Mouse (Mus musculus) small intestine, adult 2 months (tissue): ENCODE measurements around the gene Mmp8. TPM values are rescaled to one million over a fixed set of nuclear protein-coding genes. Genes with fewer than 3 reads are reported as not detected.
A peak's percentile ranks its signal among the peaks of the same experiment; 100 is the strongest.

Experiments used
- H3K27ac ChIP-seq: fragments of 200-500 bp; 2 replicates; pipeline ENCODE4 v1.5.1; 2012; ENCODE audit warnings: low read depth, low read length, control low read depth, inconsistent platforms; ENCODE audit not compliant: insufficient read depth
- H3K27me3 ChIP-seq: fragments of 200-500 bp; 2 replicates; pipeline ENCODE4 v1.6.1; 2012; ENCODE audit warnings: mild to moderate bottlenecking, moderate library complexity, low read length, inconsistent platforms; ENCODE audit not compliant: control insufficient read depth, insufficient read depth
- H3K36me3 ChIP-seq: fragments of 200-500 bp; 2 replicates; pipeline ENCODE4 v1.6.1; 2012; ENCODE audit warnings: mild to moderate bottlenecking, low read length, control low read depth, inconsistent platforms; ENCODE audit not compliant: control insufficient read depth, insufficient read depth
- H3K4me1 ChIP-seq: fragments of 200-500 bp; 2 replicates; pipeline ENCODE4 v1.6.1; 2012; ENCODE audit warnings: low read length, inconsistent platforms, mixed read lengths; ENCODE audit not compliant: control insufficient read depth, insufficient read depth, insufficient read length
- H3K4me3 ChIP-seq: fragments of 200-500 bp; 2 replicates; pipeline ENCODE4 v1.5.1; 2012; ENCODE audit warnings: low read depth, mild to moderate bottlenecking, control low read depth, inconsistent platforms, low read length, moderate library complexity
- CTCF ChIP-seq: fragments of 200-500 bp; IDR thresholded peaks from 2 replicates; pipeline ENCODE4 v1.5.1; 2012; ENCODE audit warnings: low read depth, mild to moderate bottlenecking, control low read depth, inconsistent platforms, low read length, moderate library complexity, mixed read lengths; ENCODE audit not compliant: insufficient replicate concordance, insufficient read length; ENCODE audit errors: extremely low read depth
- POLR2A ChIP-seq: fragments of 200-500 bp; IDR thresholded peaks from 2 replicates; pipeline ENCODE4 v1.6.1; 2012; ENCODE audit warnings: low read depth, mild to moderate bottlenecking, control low read depth, inconsistent platforms, low read length, moderate library complexity
- WGBS: fragments of 180-500 bp; shearing (Covaris S2); methylation state at CpG from one replicate; pipeline ENCODE4 v1.1.7; 2018; 5-methylcytosine and 5-hydroxymethylcytosine counted together
- polyA plus RNA-seq: library from polyadenylated mRNA; depleted of rRNA; stranded (reverse); fragments of >200 nt; gene quantifications from 2 replicates; pipeline ENCODE4 v1.2.3, GENCODE M21; 2012

Gene Mmp8
- polyA plus RNA-seq, 1 experiment: not detected

DNA sequence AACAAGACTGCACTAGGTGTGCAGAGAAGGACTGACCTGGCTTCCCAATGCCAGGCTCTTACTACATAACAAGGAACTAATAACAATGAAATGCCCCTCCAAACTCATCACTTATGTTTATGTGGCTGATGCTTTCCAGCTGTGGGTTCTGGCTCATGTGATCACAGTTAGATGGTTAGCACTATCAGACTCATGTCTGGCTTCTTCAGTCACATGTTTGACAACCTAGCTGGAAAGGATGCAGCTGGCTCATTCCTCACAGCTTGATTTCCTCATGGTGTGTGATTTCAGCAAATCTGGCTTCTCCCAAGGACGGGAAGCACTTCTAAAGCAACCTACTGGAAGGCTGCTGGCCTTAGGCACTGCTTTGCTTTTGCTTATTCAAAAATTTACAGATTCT lies 12.8 kb upstream of the Mmp8 start:
- H3K4me1 ChIP-seq: no peaks in the 10 kb centered on the region
- H3K4me3 ChIP-seq: no peak overlapping the region
- 68% methylated on average over 1 of the region's 1 CpGs for WGBS
- TF ChIP-seq CTCF (no peak), POLR2A (no peak)
- no peaks in the 10 kb centered on the region for H3K36me3 ChIP-seq
- H3K27me3 ChIP-seq: no peaks in the 10 kb centered on the region
- H3K27ac ChIP-seq: no peak overlapping the region

DNA sequence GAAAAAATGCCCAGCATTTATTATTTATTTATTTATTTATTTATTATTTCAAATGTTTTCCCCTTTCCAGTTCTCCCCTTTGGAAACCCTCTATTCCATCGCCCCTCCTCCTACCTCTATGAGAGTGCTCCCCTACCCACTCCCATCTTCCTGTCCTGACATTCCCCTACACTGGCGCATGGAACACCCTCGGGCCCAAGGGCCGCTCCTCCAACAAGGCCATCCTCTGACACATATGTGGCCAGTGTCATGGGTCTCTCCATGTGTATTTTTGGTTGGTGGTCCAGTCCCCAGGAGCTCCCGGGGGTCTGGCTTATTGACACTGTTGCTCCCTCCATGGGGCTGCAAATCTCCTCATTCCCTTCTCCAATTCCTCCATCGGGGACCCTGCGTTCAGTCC lies 12.3 kb upstream of the Mmp8 start:
- 88% methylated on average over 7 of the region's 7 CpGs for WGBS
- Histone ChIP-seq H3K27me3 (no peaks in the 10 kb centered on the region), H3K27ac (peak overlapping the region; percentile 41; the same call in 1 of the 2 replicates), H3K4me3 (no peak overlapping the region), H3K36me3 (no peaks in the 10 kb centered on the region), H3K4me1 (no peaks in the 10 kb centered on the region)
- TF ChIP-seq CTCF: no peak
- TF ChIP-seq POLR2A: no peak

DNA sequence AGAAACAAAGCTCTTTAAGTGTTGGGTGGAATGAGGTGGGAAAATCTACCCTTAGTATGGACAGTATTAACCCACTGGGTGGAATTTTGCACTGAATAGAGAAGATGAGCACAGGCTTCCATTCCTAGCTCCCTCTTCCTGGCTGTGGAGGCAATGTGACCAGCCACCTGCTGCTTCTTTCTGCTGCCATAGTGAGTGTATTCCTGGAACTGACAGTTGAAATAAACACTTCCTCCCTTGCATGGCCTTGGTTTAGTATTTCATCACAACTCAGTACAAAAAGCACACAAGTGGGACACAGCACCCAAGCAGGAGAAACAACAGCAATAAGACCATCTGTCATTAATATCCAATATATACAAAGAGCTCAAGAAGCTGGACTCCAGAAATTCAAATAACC lies 6.3 kb upstream of the Mmp8 start:
- TF ChIP-seq CTCF (no peak), POLR2A (no peak)
- Histone ChIP-seq H3K27me3 (no peaks in the 10 kb centered on the region), H3K36me3 (no peaks in the 10 kb centered on the region), H3K27ac (no peak overlapping the region), H3K4me3 (no peak overlapping the region), H3K4me1 (no peaks in the 10 kb centered on the region)

DNA sequence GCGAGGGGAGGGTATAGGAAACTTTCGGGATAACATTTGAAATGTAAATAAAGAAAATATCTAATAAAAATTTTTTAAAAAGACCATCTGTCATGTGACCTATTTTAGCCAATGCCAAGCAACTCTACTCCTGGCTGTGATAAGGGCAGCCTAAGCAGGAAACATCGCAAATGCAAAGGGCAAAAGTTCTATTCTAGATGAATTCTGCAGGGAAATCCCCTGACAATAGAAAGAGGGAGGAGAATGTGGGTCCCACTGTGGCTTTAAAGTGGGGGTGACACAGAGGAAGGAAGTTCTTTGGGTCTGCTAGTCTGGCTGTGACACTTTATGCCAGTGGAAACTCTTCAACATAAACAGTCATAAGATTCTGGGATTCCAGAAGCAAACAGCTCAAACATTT lies 4.7 kb upstream of the Mmp8 start:
- no peak overlapping the region for H3K4me3 ChIP-seq
- TF ChIP-seq POLR2A: no peak
- TF ChIP-seq CTCF: no peak
- H3K4me1 ChIP-seq: no peaks in the 10 kb centered on the region
- H3K27me3 ChIP-seq: no peaks in the 10 kb centered on the region
- H3K36me3 ChIP-seq: no peaks in the 10 kb centered on the region
- WGBS: 55% methylated on average over 3 of the region's 3 CpGs
- H3K27ac ChIP-seq: no peak overlapping the region

DNA sequence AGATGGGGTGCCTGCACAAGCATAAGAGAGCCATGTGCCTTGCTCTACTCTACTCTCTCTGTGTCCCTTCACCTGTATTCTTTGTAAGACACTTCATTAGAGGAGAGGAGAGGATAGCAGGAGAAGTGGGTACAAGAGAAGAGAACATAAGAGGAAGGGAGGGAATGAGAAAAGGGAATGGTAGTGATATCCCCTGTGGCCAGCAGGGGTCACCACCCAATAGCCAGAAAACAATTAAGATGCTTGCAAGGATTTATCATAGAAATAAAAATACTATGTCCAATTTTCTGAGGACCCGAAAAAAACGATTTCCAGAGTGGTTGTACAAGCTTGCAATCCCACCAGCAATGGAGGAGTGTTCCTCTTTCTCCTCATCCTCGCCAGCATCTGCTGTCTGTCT lies 3.9 kb upstream of the Mmp8 start:
- Histone ChIP-seq H3K4me1 (no peaks in the 10 kb centered on the region), H3K36me3 (no peaks in the 10 kb centered on the region), H3K27me3 (no peaks in the 10 kb centered on the region), H3K4me3 (no peak overlapping the region), H3K27ac (no peak overlapping the region)
- WGBS: 27% methylated on average over 3 of the region's 3 CpGs
- TF ChIP-seq CTCF: no peak
- TF ChIP-seq POLR2A: no peak

DNA sequence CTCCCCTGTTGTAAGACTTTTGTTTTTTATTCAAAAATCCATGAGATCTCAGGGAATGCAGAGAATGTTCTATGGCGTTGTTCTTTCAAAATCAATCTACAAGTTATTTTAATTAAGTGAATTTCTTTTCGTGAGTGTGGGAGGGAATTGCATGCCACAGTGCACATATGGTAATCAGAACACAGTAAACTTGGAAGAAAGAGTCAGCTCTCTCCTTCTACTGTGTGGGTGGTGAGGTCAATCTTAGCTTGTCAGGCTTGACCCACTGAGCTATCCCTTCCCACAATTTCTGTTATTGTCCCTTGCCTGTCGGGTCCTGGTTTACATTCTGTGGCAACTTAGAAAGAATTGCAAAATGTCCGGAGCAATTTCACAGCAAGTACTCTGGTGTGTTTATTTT lies 1.8 kb downstream of the Mmp8 start:
- Histone ChIP-seq H3K27me3 (no peaks in the 10 kb centered on the region), H3K27ac (no peak overlapping the region), H3K36me3 (no peaks in the 10 kb centered on the region), H3K4me1 (no peaks in the 10 kb centered on the region), H3K4me3 (no peak overlapping the region)
- no peak for TF ChIP-seq POLR2A
- TF ChIP-seq CTCF: no peak
- 73% methylated on average over 4 of the region's 4 CpGs for WGBS

DNA sequence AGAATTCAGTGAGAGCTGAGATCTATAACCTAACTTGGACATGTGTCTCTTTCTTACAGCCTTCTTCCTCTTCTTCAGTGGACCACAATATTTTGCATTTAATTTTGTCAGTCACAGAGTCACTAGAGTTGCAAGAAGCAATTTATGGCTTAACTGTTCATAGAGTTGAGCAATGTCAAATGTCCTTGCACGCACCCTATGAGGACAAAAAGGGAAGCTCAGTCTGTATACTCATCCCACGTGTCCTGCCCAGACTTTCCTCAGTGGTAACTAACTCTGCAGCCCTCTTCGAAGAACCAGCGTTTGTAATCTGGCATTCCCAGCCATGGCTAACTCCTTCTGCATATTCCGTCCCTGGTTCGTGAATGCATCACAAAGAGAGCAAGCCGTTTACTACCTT lies 9.1 kb downstream of the Mmp8 start:
- Histone ChIP-seq H3K27me3 (no peaks in the 10 kb centered on the region), H3K36me3 (no peaks in the 10 kb centered on the region), H3K4me3 (no peak overlapping the region), H3K27ac (no peak overlapping the region), H3K4me1 (no peaks in the 10 kb centered on the region)
- no peak for TF ChIP-seq POLR2A
- TF ChIP-seq CTCF: no peak
- 56% methylated on average over 7 of the region's 7 CpGs for WGBS

DNA sequence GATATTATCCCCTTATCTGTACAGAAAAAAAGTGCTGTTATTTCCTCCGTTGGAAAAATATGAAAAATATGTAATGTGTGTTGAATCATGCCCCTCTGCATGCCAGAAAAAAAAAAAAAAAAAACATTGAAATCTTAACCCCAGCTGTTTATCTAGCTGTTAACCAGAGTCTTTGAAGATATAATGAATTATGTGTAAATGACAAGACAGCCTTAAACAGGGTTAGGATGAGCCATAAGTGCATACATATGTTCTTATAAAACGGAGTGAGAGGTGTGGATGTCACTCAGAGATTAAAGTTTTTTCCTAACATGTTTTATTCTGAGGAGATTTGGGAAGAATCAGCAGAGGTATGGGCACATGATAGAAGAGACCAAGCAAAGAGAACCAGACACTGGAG lies 9.7 kb downstream of the Mmp8 start:
- no peaks in the 10 kb centered on the region for H3K27me3 ChIP-seq
- no peaks in the 10 kb centered on the region for H3K36me3 ChIP-seq
- H3K4me3 ChIP-seq: no peak overlapping the region
- no peak for TF ChIP-seq POLR2A
- TF ChIP-seq CTCF: no peak
- WGBS: 46% methylated on average over 2 of the region's 2 CpGs
- no peaks in the 10 kb centered on the region for H3K4me1 ChIP-seq
- H3K27ac ChIP-seq: no peak overlapping the region
